Mouse (Mus musculus) mammary gland, adult 2 months (tissue): ENCODE results near the gene Stpg4. TPM values are rescaled to one million over a fixed set of nuclear protein-coding genes. Genes with fewer than 3 reads are reported as not detected.

Experiments
- polyA plus RNA-seq: library from polyadenylated mRNA; depleted of rRNA; stranded (reverse); fragments of >200 nt; gene quantifications from 2 replicates; pipeline ENCODE4 v1.2.3, GENCODE M21; 2012; ENCODE audit warnings: low replicate concordance; rRNA removed

The Stpg4 gene
- not detected in 2 replicates for polyA plus RNA-seq

DNA sequence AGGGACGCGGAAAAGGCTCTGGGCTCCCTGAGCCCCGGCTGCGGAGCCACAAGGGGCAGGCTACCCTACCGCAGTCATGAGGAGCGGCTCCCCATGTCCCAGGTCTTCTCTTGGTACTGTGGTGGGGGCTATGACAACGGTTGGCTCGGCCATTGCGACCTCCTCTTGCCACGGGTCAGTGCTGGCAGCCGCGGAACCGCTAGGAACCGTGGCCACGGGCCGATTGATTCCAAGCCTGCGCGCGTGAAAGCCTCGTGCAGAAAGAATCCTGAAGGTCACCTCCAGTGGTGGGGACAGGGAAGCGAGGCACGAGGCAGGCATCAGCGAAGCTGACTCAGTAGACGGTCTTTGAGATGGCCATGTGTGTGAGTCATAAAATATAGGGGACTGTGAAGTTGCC, at the start of gene Stpg4:
Gene Stpg4, minus strand, starts transcription at position 231 of the 400 bp plus-strand sequence.

GRCm38 (mm10) chr17:87446767-87447611, 19.4 kb upstream of the Stpg4 start, which contains the start of gene Calm2:
Gene Calm2 (minus strand): TSS chr17:87446935.

Other genes starting within 250 kb of the Stpg4 start
- 67.4 and 107 TPM in 2 replicates for gene Mcfd2, start 161.8 kb downstream of the Stpg4 start, polyA plus RNA-seq
- gene Ttc7, start 144.9 kb downstream of the Stpg4 start, polyA plus RNA-seq: 41.5 and 153 TPM in 2 replicates
- 13.6 and 42.9 TPM in 2 replicates for gene Calm2, start 19.2 kb upstream of the Stpg4 start, polyA plus RNA-seq
- gene Epcam, start 208.2 kb upstream of the Stpg4 start, polyA plus RNA-seq: 64.3 and 101 TPM in 2 replicates
- gene Msh2, start 244.6 kb upstream of the Stpg4 start, polyA plus RNA-seq: 5.3 and 5.6 TPM in 2 replicates